Mouse (Mus musculus) kidney, postnatal 0 days (tissue): ENCODE data around the gene Gm10600. TPM values are rescaled to one million over a fixed set of nuclear protein-coding genes. Genes with fewer than 3 reads are reported as not detected.
"Not testable (repeated sequence)": the region's sequence is repeated elsewhere in the genome, so short reads cannot be mapped to it uniquely, and the experiment has no call there.

ENCODE experiments used
- ATAC-seq: fragments of 200-750 bp; cut with Nextera tagmentation; replicated peaks from 2 replicates; pipeline ENCODE4 v1.8.0; 2017; ENCODE audit warnings: low read depth, moderate number of reproducible peaks, moderate TSS enrichment, moderate library complexity; ENCODE audit not compliant: low FRiP score
- DNase-seq: peaks from one replicate; pipeline ENCODE4 v3.0.0-alpha.2; 2016; ENCODE audit warnings: low spot score
- H3K27ac ChIP-seq: fragments of 300-500 bp; sonication (generic); 2 replicates; pipeline ENCODE4 v1.5.1; 2014; ENCODE audit warnings: mild to moderate bottlenecking
- H3K27me3 ChIP-seq: fragments of 300-500 bp; sonication (generic); 2 replicates; pipeline ENCODE4 v1.6.1; 2014; ENCODE audit warnings: low read length, mixed read lengths; ENCODE audit not compliant: insufficient read depth
- H3K36me3 ChIP-seq: fragments of 300-500 bp; sonication (generic); 2 replicates; pipeline ENCODE4 v1.6.1; 2014; ENCODE audit warnings: low read length, mixed read lengths; ENCODE audit not compliant: insufficient read depth
- H3K4me1 ChIP-seq: fragments of 300-500 bp; sonication (generic); replicated peaks from 2 replicates; pipeline ENCODE4 v1.6.1; 2014; ENCODE audit warnings: antibody characterized with exemption, low read length, mixed read lengths; ENCODE audit not compliant: insufficient read depth
- H3K4me2 ChIP-seq: fragments of 300-500 bp; sonication (generic); 2 replicates; pipeline ENCODE4 v1.6.1; 2014; ENCODE audit warnings: mild to moderate bottlenecking, low read length, moderate library complexity, mixed read lengths
- H3K4me3 ChIP-seq: fragments of 300-500 bp; sonication (generic); replicated peaks from 2 replicates; pipeline ENCODE4 v1.5.1; 2014; ENCODE audit warnings: low read depth, low read length
- H3K9ac ChIP-seq: fragments of 300-500 bp; sonication (generic); 2 replicates; pipeline ENCODE4 v1.6.1; 2014; ENCODE audit warnings: low read depth, low read length
- H3K9me3 ChIP-seq: fragments of 300-500 bp; sonication (generic); replicated peaks from 2 replicates; pipeline ENCODE4 v1.6.1; 2016; ENCODE audit warnings: low read length, inconsistent platforms, mixed read lengths
- WGBS: fragments of 180-500 bp; shearing (Covaris S2); extraction: QIAGEN DNeasy Blood & Tissue Kit; methylation state at CpG from one replicate; pipeline ENCODE4 v1.1.7; 2014; 5-methylcytosine and 5-hydroxymethylcytosine counted together
- polyA plus RNA-seq: library from polyadenylated mRNA; unstranded; fragments of >200 nt; fragmentation: Nextera tagmentation; extraction: Ambion mirVana; gene quantifications from 2 replicates; pipeline ENCODE4 v1.2.1, GENCODE M21; 2015

The Gm10600 gene
- not detected in 2 replicates for polyA plus RNA-seq

GRCm38 (mm10) chr4:42240339-42240738, at the start of gene Gm10600:
TSS of gene Gm10600 (plus strand) at chr4:42240639.
- not testable (repeated sequence) for H3K27ac ChIP-seq, H3K4me1 ChIP-seq, DNase-seq, H3K27me3 ChIP-seq, H3K4me3 ChIP-seq, H3K36me3 ChIP-seq, ATAC-seq, H3K4me2 ChIP-seq, H3K9ac ChIP-seq, H3K9me3 ChIP-seq
- WGBS = no CpG with 5 or more reads among the region's 4 CpGs

GRCm38 (mm10) chr4:42255467-42255866, 15.0 kb downstream of the Gm10600 start, which contains the start of gene Ccl21b:
TSS of gene Ccl21b (plus strand) at chr4:42255767.
- not testable (repeated sequence) for H3K36me3 ChIP-seq, DNase-seq, H3K9me3 ChIP-seq, H3K4me2 ChIP-seq, H3K27me3 ChIP-seq, H3K4me3 ChIP-seq, H3K27ac ChIP-seq, H3K4me1 ChIP-seq, ATAC-seq, H3K9ac ChIP-seq
- no CpG with 5 or more reads among the region's 5 CpGs for WGBS

Other genes starting within 250 kb of the Gm10600 start
- gene Gm21093, start 205.9 kb upstream of the Gm10600 start, polyA plus RNA-seq = 0.07 TPM in 1 of 2 replicates, not detected in the other
- not detected in 2 replicates for gene Gm3893, start 149.4 kb upstream of the Gm10600 start, polyA plus RNA-seq
- gene Gm13304, start 125.8 kb upstream of the Gm10600 start, polyA plus RNA-seq = 0.33 TPM in 1 of 2 replicates, not detected in the other
- gene Gm13306, start 87.2 kb upstream of the Gm10600 start, polyA plus RNA-seq = 0.28 TPM in 1 of 2 replicates, not detected in the other
- 0.21 TPM in 1 of 2 replicates, not detected in the other for gene Gm13305, start 72.0 kb upstream of the Gm10600 start, polyA plus RNA-seq
- gene Ccl21b, start 15.1 kb downstream of the Gm10600 start, polyA plus RNA-seq = 0.89 TPM in 1 of 2 replicates, not detected in the other
- gene Gm21953, start 53.6 kb downstream of the Gm10600 start, polyA plus RNA-seq = not detected in 2 replicates
- not detected in 2 replicates for gene Fam205a3, start 77.7 kb downstream of the Gm10600 start, polyA plus RNA-seq
- not detected in 2 replicates for gene Gm21586, start 198.7 kb downstream of the Gm10600 start, polyA plus RNA-seq
- gene Gm2163, start 226.1 kb downstream of the Gm10600 start, polyA plus RNA-seq = 0.04 and 0.05 TPM in 2 replicates